Mouse (Mus musculus) testis, postnatal 14 days (tissue): Measurements from ENCODE around the gene Hamp2.
A peak's percentile ranks its signal among the peaks of the same experiment; 100 is the strongest.

ENCODE experiments used
- DNase-seq: peaks from one replicate; pipeline ENCODE4 v3.0.0; 2021; ENCODE audit warnings: low spot score

Gene Hamp2

GRCm38 (mm10) chr7:30891746-30892145 is 32.7 kb downstream of the Hamp2 start:
- DNase-seq, result no peak

GRCm38 (mm10) chr7:30890681-30891080 is 33.8 kb downstream of the Hamp2 start:
- DNase-seq, result no peak

DNA sequence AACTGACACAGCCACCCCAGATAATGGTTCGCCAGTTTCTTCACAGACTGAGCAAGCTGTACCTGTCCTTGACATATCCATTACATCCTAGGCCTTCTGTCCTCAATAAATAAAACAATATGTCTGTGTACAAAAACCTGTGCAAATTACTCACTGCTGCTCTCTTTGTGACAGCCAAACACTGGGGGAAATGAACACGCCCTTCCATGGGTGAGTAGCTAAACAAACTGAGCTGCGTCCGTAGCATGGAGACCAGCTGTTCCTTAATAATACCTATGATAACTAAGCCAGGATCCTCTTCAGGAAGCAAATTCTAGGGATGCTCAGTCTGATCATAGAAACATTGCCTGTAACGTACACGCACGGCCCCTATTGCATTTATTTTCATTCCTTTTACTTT is 35.7 kb downstream of the Hamp2 start:
- DNase-seq, result no peak

DNA sequence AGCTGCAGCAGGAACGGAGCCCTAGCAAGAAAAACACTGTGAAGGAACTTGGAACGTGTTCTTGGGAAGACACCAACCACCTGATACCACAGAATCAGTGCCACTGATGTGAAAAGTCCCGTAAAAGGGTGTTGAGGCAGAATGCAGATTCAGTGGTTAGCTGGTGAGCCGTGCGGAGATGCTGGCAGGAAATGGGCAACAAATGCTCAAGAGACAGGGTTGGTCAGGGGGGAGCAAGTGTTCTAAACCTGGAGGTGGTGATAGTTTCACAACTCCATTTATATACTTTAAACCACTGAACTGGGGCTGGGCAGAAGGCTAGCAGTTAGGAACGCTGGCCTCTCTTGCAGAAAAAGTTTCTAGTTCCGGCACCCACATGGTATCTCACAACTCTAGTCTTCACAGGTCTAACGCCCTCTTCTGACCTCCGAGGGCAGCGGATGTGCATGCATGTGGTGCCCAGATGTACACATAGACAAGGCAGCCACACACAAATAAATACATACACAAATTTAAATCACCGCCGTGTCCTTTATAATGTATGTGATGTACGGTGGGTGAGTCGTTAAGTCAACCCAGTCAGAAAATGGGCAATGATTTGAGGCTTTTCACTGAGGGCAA is 36.8 kb downstream of the Hamp2 start:
- DNase-seq, result no peak

DNA sequence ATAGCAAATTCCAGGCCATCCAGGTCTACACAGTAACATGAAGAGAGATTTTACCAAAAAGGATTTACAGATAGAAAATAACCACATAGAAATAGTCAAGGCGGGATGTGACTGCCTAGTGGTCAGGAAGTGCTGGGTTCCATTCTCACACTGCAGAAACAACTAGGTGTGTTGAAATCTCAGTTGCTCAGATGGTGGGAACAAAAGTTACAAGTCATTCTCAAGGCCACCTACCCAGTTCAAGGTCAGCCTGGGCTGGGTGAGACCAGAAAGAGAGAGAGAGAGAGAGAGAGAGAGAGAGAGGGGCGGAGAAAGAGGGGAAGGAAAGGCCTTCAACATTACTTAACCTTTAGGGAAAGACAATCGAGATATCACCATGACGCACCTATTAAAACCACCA is 37.6 kb downstream of the Hamp2 start:
- DNase-seq, result no peak

DNA sequence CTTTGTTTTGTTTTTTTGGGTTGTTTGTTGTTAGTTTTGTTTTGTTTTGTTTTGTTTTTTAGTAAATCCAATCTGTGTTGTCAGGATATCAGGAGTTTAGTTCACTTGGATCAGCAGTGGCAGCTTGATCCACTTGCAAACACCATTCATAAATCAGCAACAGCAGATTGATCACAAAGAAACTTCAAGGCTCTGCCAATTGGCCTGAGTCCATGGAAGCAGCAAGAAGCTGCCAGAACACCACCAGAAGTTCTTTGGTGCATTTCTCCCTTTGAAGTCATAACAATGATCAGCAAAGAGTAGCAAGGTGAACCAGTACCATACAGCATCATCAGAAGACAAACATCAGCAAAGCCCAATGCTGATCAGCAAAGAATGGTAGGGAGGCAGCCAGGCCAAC is 40.4 kb downstream of the Hamp2 start:
- DNase-seq, result no peak

- DNase-seq, result no peak
Measured at GRCm38 (mm10) chr7:30881367-30881766, 43.1 kb downstream of the Hamp2 start.

DNA sequence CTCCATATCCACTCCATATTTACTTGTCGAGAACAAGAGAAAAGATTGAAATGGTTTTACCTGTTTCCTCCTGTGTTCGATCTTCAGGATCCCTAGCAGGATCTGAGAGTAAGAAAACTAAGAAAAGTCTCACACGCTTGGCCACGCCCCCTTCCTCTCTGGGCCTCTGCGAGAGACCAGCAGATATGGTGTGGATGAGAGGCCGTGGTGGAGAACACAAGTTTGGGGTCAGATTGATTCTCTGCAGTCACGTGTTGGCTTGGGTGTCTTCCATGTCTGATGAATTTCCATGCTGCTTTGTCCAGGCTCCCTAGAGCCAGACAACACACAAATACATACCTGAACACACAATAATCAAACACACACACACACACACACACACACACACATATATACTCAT is 44.3 kb downstream of the Hamp2 start, which contains the start of gene Cd22:
TSS of gene Cd22 (minus strand) at position 167 of the 400 bp plus-strand sequence.
- DNase-seq, result no peak

DNA sequence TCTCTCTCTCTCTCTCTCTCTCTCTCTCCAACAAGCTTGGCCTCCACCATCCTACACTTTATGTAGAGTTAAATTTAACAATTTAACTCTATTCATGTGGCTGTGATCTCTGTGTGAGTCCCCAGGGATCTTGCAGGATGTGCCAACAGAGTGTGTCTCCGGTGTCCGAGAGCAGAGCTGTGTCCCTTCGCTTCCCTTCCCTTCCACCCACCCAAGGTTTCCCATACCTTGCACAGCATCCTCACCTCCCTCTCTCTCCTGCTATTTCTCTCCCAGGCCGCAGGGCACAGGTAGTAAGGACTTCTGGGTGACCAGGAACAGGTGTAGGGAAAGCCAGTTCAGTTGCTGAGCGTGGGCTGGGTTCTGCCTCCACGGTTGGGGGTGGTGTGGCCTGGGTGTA is 45.5 kb downstream of the Hamp2 start:
- no peak for DNase-seq

GRCm38 (mm10) chr7:30873083-30873482 is 51.4 kb downstream of the Hamp2 start:
- peak; percentile 68 for DNase-seq
